In genomic region chr13:56072268-56072607, GRCm38 (mm10) we compare ENCODE assay signal across 8 mouse cellular contexts.
DNase-seq lines count a peak whose midpoint lies in the region; ATAC-seq lines count a peak whose summit lies in the region.

No protein-coding gene starts in this region.

- intact Hi-C loops in left cerebral cortex, postnatal 14 days (cut with DNase I), result loop anchor here (10.0 kb wide), 1 partner anchor 237 kb away; the partner anchor contains the start of gene Pitx1

- ATAC-seq in erythroblast, adult 5-6 weeks (replicated peaks; ENCODE audit: low FRiP score, poor library complexity, severe bottlenecking), result no peak

- peak; percentile 26 for DNase-seq in cerebellum, adult 9-10 months
- DNase-seq in cerebellum, adult 11 months, result no peak
- peak; percentile 33 to 48 for DNase-seq in left cerebral cortex, postnatal 14 days (ENCODE audit: low spot score in 2 of 2)
- no peak for DNase-seq in left cerebral cortex, adult 9 months (ENCODE audit: low spot score in 2 of 2)
- DNase-seq in 416B (ENCODE audit: low read depth), result peak; percentile 21
- peak; percentile 52 for DNase-seq in embryo, embryonic 9.5 days (ENCODE audit: extremely low spot score)
- DNase-seq in testis, postnatal 14 days (ENCODE audit: low spot score), result no peak

Comparison
In these comparisons a context has a peak if more than half of its experiments do, and no peak if none do; other contexts are left out.
1. DNase-seq: peak in cerebellum, adult 9-10 months (single experiment), left cerebral cortex, postnatal 14 days (2 of 2), 416B (single experiment) and embryo, embryonic 9.5 days (single experiment); none in cerebellum, adult 11 months (single experiment), left cerebral cortex, adult 9 months (0 of 2) and testis, postnatal 14 days (single experiment).